Mouse (Mus musculus): Measurements from ENCODE around the gene Carhsp1. TPM values are rescaled to one million over a fixed set of nuclear protein-coding genes. Genes with fewer than 3 reads are reported as not detected.

Carhsp1 gene
- total and polyA plus RNA-seq, 2 experiments: 55.6 to 126 TPM

- TF ChIP-seq CTCF (IDR thresholded peaks at IDR 0.05; ENCODE audit: low read depth, low read length) (no peak), POLR2A (IDR thresholded peaks at IDR 0.05; ENCODE audit: extremely low read depth, insufficient read depth, low read length) (peak; percentile 44; the same call in 1 of the 2 replicates)
These were observed 34.5 kb downstream of the Carhsp1 start, which contains the start of the genes Pmm2 and Tmem186 for GRCm38 (mm10) chr16:8637217-8638051. Gene Pmm2, plus strand, starts transcription at chr16:8637674. Gene Tmem186, minus strand, starts transcription at chr16:8637712.

GRCm38 (mm10) chr16:8636867-8637216 lies 35.1 kb downstream of the Carhsp1 start:
- Histone ChIP-seq H3K27ac (replicated peaks; ENCODE audit: insufficient read depth, low read depth, low read length) (peak overlapping the region; percentile 87), H3K79me2 (ENCODE audit: control insufficient read depth, insufficient read depth, low read length) (peaks cover 20% of the 10 kb centered on the region), H3K36me3 (ENCODE audit: control insufficient read depth, insufficient read depth, low read length) (no peaks in the 10 kb centered on the region; the same call in 1 of the 2 replicates), H3K9ac (ENCODE audit: low read depth, low read length) (peak overlapping the region; percentile 95), H3K4me1 (ENCODE audit: control insufficient read depth, insufficient read depth, low read length) (peaks cover 11% of the 10 kb centered on the region), H3K27me3 (ENCODE audit: control insufficient read depth, insufficient read depth, low read length) (no peaks in the 10 kb centered on the region), H3K4me3 (ENCODE audit: insufficient read depth, low read depth, low read length) (peak overlapping the region; percentile 93)
- no peak for TF ChIP-seq POLR2A (IDR thresholded peaks at IDR 0.05; ENCODE audit: extremely low read depth, insufficient read depth, low read length)
- TF ChIP-seq CTCF (IDR thresholded peaks at IDR 0.05; ENCODE audit: low read depth, low read length): no peak
- no peak for DNase-seq (ENCODE audit: extremely low read depth, low read depth, low spot score)
- under 1% methylated on average over 13 of the region's 13 CpGs for WGBS

More at GRCm38 (mm10) chr16:8637217-8638051, 34.5 kb downstream of the Carhsp1 start, which contains the start of the genes Pmm2 and Tmem186:
- Histone ChIP-seq H3K9ac (ENCODE audit: low read depth, low read length) (peak within 1 kb of the TSS; percentile 95), H3K4me1 (ENCODE audit: control insufficient read depth, insufficient read depth, low read length) (peaks cover 11% of the 10 kb centered on the region), H3K36me3 (ENCODE audit: control insufficient read depth, insufficient read depth, low read length) (no peaks in the 10 kb centered on the region; the same call in none of the 2 replicates), H3K4me3 (ENCODE audit: insufficient read depth, low read depth, low read length) (peak within 1 kb of the TSS; percentile 93), H3K27ac (replicated peaks; ENCODE audit: insufficient read depth, low read depth, low read length) (peak within 1 kb of the TSS; percentile 87), H3K79me2 (ENCODE audit: control insufficient read depth, insufficient read depth, low read length) (peaks cover 20% of the 10 kb centered on the region), H3K27me3 (ENCODE audit: control insufficient read depth, insufficient read depth, low read length) (no peaks in the 10 kb centered on the region)
- DNase-seq (ENCODE audit: extremely low read depth, low read depth, low spot score): peak; percentile 92
- under 1% methylated on average over 59 of the region's 59 CpGs for WGBS

GRCm38 (mm10) chr16:8631428-8631827 lies 40.5 kb downstream of the Carhsp1 start:
- WGBS: 88% methylated on average over 5 of the region's 5 CpGs
- no peaks in the 10 kb centered on the region; the same call in 1 of the 2 replicates for H3K36me3 ChIP-seq (ENCODE audit: control insufficient read depth, insufficient read depth, low read length)
- peaks cover 4% of the 10 kb centered on the region; the same call in 1 of the 2 replicates for H3K4me1 ChIP-seq (ENCODE audit: control insufficient read depth, insufficient read depth, low read length)
- DNase-seq (ENCODE audit: extremely low read depth, low read depth, low spot score): no peak
- TF ChIP-seq CTCF (IDR thresholded peaks at IDR 0.05; ENCODE audit: low read depth, low read length) (no peak), POLR2A (IDR thresholded peaks at IDR 0.05; ENCODE audit: extremely low read depth, insufficient read depth, low read length) (no peak)
- peaks cover 13% of the 10 kb centered on the region for H3K79me2 ChIP-seq (ENCODE audit: control insufficient read depth, insufficient read depth, low read length)
- no peak overlapping the region for H3K9ac ChIP-seq (ENCODE audit: low read depth, low read length)
- H3K4me3 ChIP-seq (ENCODE audit: insufficient read depth, low read depth, low read length): no peak overlapping the region
- no peak overlapping the region for H3K27ac ChIP-seq (replicated peaks; ENCODE audit: insufficient read depth, low read depth, low read length)
- no peaks in the 10 kb centered on the region for H3K27me3 ChIP-seq (ENCODE audit: control insufficient read depth, insufficient read depth, low read length)

GRCm38 (mm10) chr16:8630419-8630818 lies 41.5 kb downstream of the Carhsp1 start:
- H3K27me3 ChIP-seq (ENCODE audit: control insufficient read depth, insufficient read depth, low read length): no peaks in the 10 kb centered on the region
- peaks cover 4% of the 10 kb centered on the region; the same call in 1 of the 2 replicates for H3K79me2 ChIP-seq (ENCODE audit: control insufficient read depth, insufficient read depth, low read length)
- H3K4me1 ChIP-seq (ENCODE audit: control insufficient read depth, insufficient read depth, low read length): no peaks in the 10 kb centered on the region
- H3K27ac ChIP-seq (replicated peaks; ENCODE audit: insufficient read depth, low read depth, low read length): no peak overlapping the region
- WGBS: 77% methylated on average over 2 of the region's 2 CpGs
- TF ChIP-seq POLR2A (IDR thresholded peaks at IDR 0.05; ENCODE audit: extremely low read depth, insufficient read depth, low read length) (no peak), CTCF (IDR thresholded peaks at IDR 0.05; ENCODE audit: low read depth, low read length) (no peak)
- H3K36me3 ChIP-seq (ENCODE audit: control insufficient read depth, insufficient read depth, low read length): no peaks in the 10 kb centered on the region; the same call in 1 of the 2 replicates
- peak; percentile 36 for DNase-seq (ENCODE audit: extremely low read depth, low read depth, low spot score)
- H3K9ac ChIP-seq (ENCODE audit: low read depth, low read length): no peak overlapping the region
- H3K4me3 ChIP-seq (ENCODE audit: insufficient read depth, low read depth, low read length): no peak overlapping the region

GRCm38 (mm10) chr16:8620315-8621115 lies 51.4 kb downstream of the Carhsp1 start:
- DNase-seq (ENCODE audit: extremely low read depth, low read depth, low spot score): no peak
- 76% methylated on average over 16 of the region's 16 CpGs for WGBS

More at GRCm38 (mm10) chr16:8620315-8621115, 51.4 kb downstream of the Carhsp1 start:
- Histone ChIP-seq H3K4me3 (ENCODE audit: insufficient read depth, low read depth, low read length) (no peak overlapping the region), H3K9ac (ENCODE audit: low read depth, low read length) (no peak overlapping the region), H3K36me3 (ENCODE audit: control insufficient read depth, insufficient read depth, low read length) (peaks cover 8% of the 10 kb centered on the region; the same call in 1 of the 2 replicates), H3K4me1 (ENCODE audit: control insufficient read depth, insufficient read depth, low read length) (no peaks in the 10 kb centered on the region), H3K27me3 (ENCODE audit: control insufficient read depth, insufficient read depth, low read length) (no peaks in the 10 kb centered on the region), H3K79me2 (ENCODE audit: control insufficient read depth, insufficient read depth, low read length) (no peaks in the 10 kb centered on the region), H3K27ac (replicated peaks; ENCODE audit: insufficient read depth, low read depth, low read length) (no peak overlapping the region)
- TF ChIP-seq CTCF (IDR thresholded peaks at IDR 0.05; ENCODE audit: low read depth, low read length): no peak
- TF ChIP-seq POLR2A (IDR thresholded peaks at IDR 0.05; ENCODE audit: extremely low read depth, insufficient read depth, low read length): no peak
